Mouse (Mus musculus) small intestine, adult 2 months (tissue): Measurements from ENCODE around the gene Ubr7.

Source experiments
- CTCF ChIP-seq: fragments of 200-500 bp; IDR thresholded peaks from 2 replicates; pipeline ENCODE4 v1.5.1; 2012; ENCODE audit warnings: low read depth, mild to moderate bottlenecking, control low read depth, inconsistent platforms, low read length, moderate library complexity, mixed read lengths; ENCODE audit not compliant: insufficient replicate concordance, insufficient read length; ENCODE audit errors: extremely low read depth
- POLR2A ChIP-seq: fragments of 200-500 bp; IDR thresholded peaks from 2 replicates; pipeline ENCODE4 v1.6.1; 2012; ENCODE audit warnings: low read depth, mild to moderate bottlenecking, control low read depth, inconsistent platforms, low read length, moderate library complexity

DNA sequence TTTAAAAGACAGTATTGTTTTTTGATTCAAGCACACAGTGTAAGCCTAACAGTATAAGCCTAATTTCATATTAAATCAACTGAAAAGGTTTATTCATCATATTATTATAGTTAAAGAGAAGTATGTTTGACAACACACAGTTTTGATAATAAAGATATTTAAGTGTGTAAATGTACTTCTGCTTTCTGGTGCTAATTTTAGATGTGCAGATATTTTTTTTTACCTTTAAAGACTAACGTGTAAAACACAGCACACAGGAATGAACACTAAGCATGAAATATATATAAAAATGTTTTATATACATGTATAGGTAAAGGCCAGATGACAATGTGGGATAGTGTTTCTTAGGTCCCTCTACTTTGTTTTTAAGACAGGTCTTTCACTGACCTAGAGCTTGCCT lies 69.4 kb downstream of the Ubr7 start:
- no peak for TF ChIP-seq CTCF
- TF ChIP-seq POLR2A = no peak
